Mouse (Mus musculus) hindbrain, embryonic 15.5 days (tissue): ENCODE measurements at regions not wholly inside any gene's neighbourhood (a gene's known extent, or its start where the extent isn't known, plus 50 kb on each side); places are given as distances from the start of the nearest gene placed in this dataset.
A peak's percentile ranks its signal among the peaks of the same experiment; 100 is the strongest.
"Not testable (repeated sequence)": the region's sequence is repeated elsewhere in the genome, so short reads cannot be mapped to it uniquely, and the experiment has no call there.

Source experiments
- ATAC-seq: fragments of 200-750 bp; cut with Nextera tagmentation; 2 replicates; pipeline ENCODE4 v1.8.0; 2017; ENCODE audit warnings: low read depth, moderate number of reproducible peaks, moderate TSS enrichment; ENCODE audit not compliant: low FRiP score
- H3K27ac ChIP-seq: fragments of 300-500 bp; sonication (generic); replicated peaks from 2 replicates; pipeline ENCODE4 v1.5.1; 2015; ENCODE audit warnings: mild to moderate bottlenecking, inconsistent platforms
- H3K27me3 ChIP-seq: fragments of 300-500 bp; sonication (generic); 2 replicates; pipeline ENCODE4 v1.6.1; 2015; ENCODE audit warnings: control low read depth, inconsistent platforms
- H3K36me3 ChIP-seq: fragments of 300-500 bp; sonication (generic); 2 replicates; pipeline ENCODE4 v1.6.1; 2015; ENCODE audit warnings: control low read depth, inconsistent platforms
- H3K4me1 ChIP-seq: fragments of 300-500 bp; sonication (generic); replicated peaks from 2 replicates; pipeline ENCODE4 v1.6.1; 2015; ENCODE audit warnings: control low read depth, inconsistent platforms
- H3K4me2 ChIP-seq: fragments of 300-500 bp; sonication (generic); 2 replicates; pipeline ENCODE4 v1.6.1; 2015; ENCODE audit warnings: moderate library complexity, mild to moderate bottlenecking, inconsistent platforms
- H3K4me3 ChIP-seq: fragments of 300-500 bp; sonication (generic); 2 replicates; pipeline ENCODE4 v1.5.1; 2015; ENCODE audit warnings: mild to moderate bottlenecking, inconsistent platforms
- H3K9ac ChIP-seq: fragments of 300-500 bp; sonication (generic); 2 replicates; pipeline ENCODE4 v1.6.1; 2015; ENCODE audit warnings: inconsistent platforms
- H3K9me3 ChIP-seq: fragments of 300-500 bp; sonication (generic); 2 replicates; pipeline ENCODE4 v1.6.1; 2016; ENCODE audit warnings: control low read depth, inconsistent platforms
- WGBS: fragments of 180-500 bp; shearing (Covaris S2); methylation state at CpG from one replicate; pipeline ENCODE4 v1.1.7; 2015; 5-methylcytosine and 5-hydroxymethylcytosine counted together

- ATAC-seq: 0 out of 2 replicates have a peak, but pooled peaks have one; percentile 11
- no peaks in the 10 kb centered on the region for H3K36me3 ChIP-seq
- H3K4me3 ChIP-seq: no peak overlapping the region
- H3K4me1 ChIP-seq: peaks cover 11% of the 10 kb centered on the region
- H3K27ac ChIP-seq: 0 out of 2 replicates have a peak overlapping the region, but pooled peaks have one; percentile 32
- H3K27me3 ChIP-seq: no peaks in the 10 kb centered on the region
- H3K9ac ChIP-seq: no peak overlapping the region
- 57% methylated on average over 15 of the region's 15 CpGs for WGBS
- no peak overlapping the region for H3K4me2 ChIP-seq
- no peaks in the 10 kb centered on the region for H3K9me3 ChIP-seq
Measured at GRCm38 (mm10) chr12:28997474-28998192, 246.0 kb downstream of the Eipr1 start.

- Histone ChIP-seq H3K4me1 (peaks cover 11% of the 10 kb centered on the region), H3K36me3 (no peaks in the 10 kb centered on the region), H3K4me2 (no peak overlapping the region), H3K9me3 (no peaks in the 10 kb centered on the region), H3K9ac (no peak overlapping the region), H3K27me3 (no peaks in the 10 kb centered on the region), H3K4me3 (no peak overlapping the region), H3K27ac (no peak overlapping the region)
- no peak for ATAC-seq
- WGBS: 59% methylated on average over 6 of the region's 6 CpGs
Measured at GRCm38 (mm10) chr12:28999963-29000451, 248.4 kb downstream of the Eipr1 start.

GRCm38 (mm10) chr12:29004504-29004903, 252.9 kb downstream of the Eipr1 start:
- no peak overlapping the region for H3K9ac ChIP-seq
- no peaks in the 10 kb centered on the region for H3K36me3 ChIP-seq
- H3K4me3 ChIP-seq: no peak overlapping the region
- no peak overlapping the region for H3K4me2 ChIP-seq
- peaks cover 4% of the 10 kb centered on the region; the same call in 1 of the 2 replicates for H3K4me1 ChIP-seq
- ATAC-seq: peak; percentile 78; the same call in 1 of the 2 replicates
- no peaks in the 10 kb centered on the region for H3K27me3 ChIP-seq
- H3K27ac ChIP-seq: no peak overlapping the region
- no peaks in the 10 kb centered on the region for H3K9me3 ChIP-seq
- 62% methylated on average over 13 of the region's 13 CpGs for WGBS

DNA sequence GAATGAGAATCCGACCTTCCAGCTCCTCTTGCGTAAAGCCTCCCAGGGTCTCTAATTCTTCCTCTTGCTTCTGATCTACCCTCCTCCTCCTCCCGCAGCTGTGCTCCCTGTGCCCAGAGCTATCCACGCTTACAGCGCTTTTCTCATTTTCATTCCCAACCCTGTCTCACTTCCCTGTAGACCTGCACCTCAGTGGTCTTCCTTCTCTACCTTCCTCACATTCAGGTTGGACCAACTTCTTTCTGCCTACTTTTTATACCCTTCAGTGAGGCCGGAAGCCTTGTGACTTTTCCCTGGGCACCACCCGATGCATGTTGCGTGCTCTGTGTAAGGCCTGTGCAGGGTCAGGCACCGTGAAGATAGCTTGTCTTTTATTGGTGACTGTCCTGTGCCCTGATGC, 263.0 kb downstream of the Eipr1 start:
- no peak overlapping the region for H3K4me3 ChIP-seq
- no peaks in the 10 kb centered on the region for H3K9me3 ChIP-seq
- no peaks in the 10 kb centered on the region for H3K36me3 ChIP-seq
- 0 out of 2 replicates have a peak overlapping the region, but pooled peaks have one; percentile 12 for H3K27ac ChIP-seq
- H3K9ac ChIP-seq: no peak overlapping the region
- 0 out of 2 replicates have a peak, but pooled peaks cover 5% of the 10 kb centered on the region for H3K4me1 ChIP-seq
- H3K27me3 ChIP-seq: no peaks in the 10 kb centered on the region
- ATAC-seq: no peak
- 88% methylated on average over 9 of the region's 9 CpGs for WGBS
- H3K4me2 ChIP-seq: no peak overlapping the region

DNA sequence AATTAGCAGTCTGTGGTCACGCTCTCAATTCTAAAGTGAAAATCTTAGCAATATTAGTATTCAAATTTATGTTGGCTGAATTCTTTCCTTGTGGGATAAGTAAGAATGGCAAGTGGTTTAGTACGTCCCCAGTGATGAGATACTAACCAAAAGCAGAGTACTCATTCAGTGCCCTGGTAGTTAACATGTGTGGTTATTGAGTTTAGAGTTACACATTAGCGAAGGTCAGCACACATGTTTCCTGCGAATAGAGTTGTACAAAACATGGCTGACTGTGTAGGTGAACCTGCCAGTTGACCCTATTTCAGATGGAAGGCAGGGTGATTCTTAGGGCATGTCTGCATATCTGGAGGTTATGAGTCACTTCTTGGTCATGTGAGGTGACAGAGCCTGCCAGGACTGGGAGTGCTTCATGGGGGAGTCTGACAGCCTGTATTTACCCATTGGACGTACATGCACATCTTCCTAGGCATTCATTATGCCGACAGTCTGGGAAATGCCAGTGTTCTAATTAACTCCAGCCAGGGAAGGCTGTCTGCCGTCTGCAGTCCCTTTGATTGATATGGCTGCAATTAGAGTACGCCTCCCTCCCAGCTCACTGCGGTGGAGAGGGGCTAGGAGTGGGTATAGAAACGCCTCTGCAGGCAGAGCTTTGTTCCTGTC, 263.7 kb downstream of the Eipr1 start:
- peak overlapping the region; percentile 12; the same call in 1 of the 2 replicates for H3K27ac ChIP-seq
- ATAC-seq: peak; percentile 76

GRCm38 (mm10) chr12:29021152-29021551, 269.5 kb downstream of the Eipr1 start:
- H3K4me1 ChIP-seq: no peaks in the 10 kb centered on the region
- ATAC-seq: no peak
- WGBS: 78% methylated on average over 5 of the region's 5 CpGs

More for the DNA sequence above, 263.7 kb downstream of the Eipr1 start:
- Histone ChIP-seq H3K4me3 (no peak overlapping the region), H3K4me1 (0 out of 2 replicates have a peak, but pooled peaks cover 5% of the 10 kb centered on the region), H3K27me3 (no peaks in the 10 kb centered on the region), H3K36me3 (no peaks in the 10 kb centered on the region), H3K4me2 (no peak overlapping the region), H3K9ac (no peak overlapping the region), H3K9me3 (no peaks in the 10 kb centered on the region)
- 31% methylated on average over 10 of the region's 10 CpGs for WGBS

DNA sequence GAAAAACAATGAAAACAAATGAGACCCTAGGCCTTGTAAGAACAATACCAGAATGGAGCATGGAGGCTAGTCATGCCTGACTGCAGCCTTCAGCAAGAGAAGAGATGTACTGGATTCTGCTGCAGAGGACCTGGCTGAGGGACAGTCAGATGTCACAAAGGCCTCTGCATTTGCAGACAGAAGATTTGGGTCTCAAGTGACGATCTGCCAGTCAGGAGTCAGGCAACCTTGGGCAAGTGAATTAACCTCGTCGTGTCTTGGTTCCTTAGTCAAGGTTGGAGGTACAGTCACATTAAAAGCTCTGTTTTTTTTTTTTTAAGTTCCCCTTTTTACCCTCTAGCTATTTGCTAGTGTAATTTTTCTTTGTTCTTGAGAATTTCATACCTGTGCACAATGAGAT, 276.6 kb downstream of the Eipr1 start:
- H3K4me1 ChIP-seq: no peaks in the 10 kb centered on the region
- 72% methylated on average over 3 of the region's 3 CpGs for WGBS
- no peak overlapping the region for H3K9ac ChIP-seq
- ATAC-seq: no peak
- H3K27me3 ChIP-seq: no peaks in the 10 kb centered on the region
- no peaks in the 10 kb centered on the region for H3K36me3 ChIP-seq
- no peak overlapping the region for H3K27ac ChIP-seq
- H3K4me2 ChIP-seq: no peak overlapping the region
- H3K4me3 ChIP-seq: no peak overlapping the region
- no peaks in the 10 kb centered on the region for H3K9me3 ChIP-seq

More at GRCm38 (mm10) chr12:29021152-29021551, 269.5 kb downstream of the Eipr1 start:
- Histone ChIP-seq H3K4me3 (no peak overlapping the region), H3K9ac (no peak overlapping the region), H3K9me3 (no peaks in the 10 kb centered on the region), H3K27ac (no peak overlapping the region), H3K27me3 (no peaks in the 10 kb centered on the region), H3K36me3 (no peaks in the 10 kb centered on the region), H3K4me2 (no peak overlapping the region)

- no peak overlapping the region for H3K9ac ChIP-seq
- no peak overlapping the region for H3K4me3 ChIP-seq
- H3K4me2 ChIP-seq: no peak overlapping the region
- no peaks in the 10 kb centered on the region for H3K9me3 ChIP-seq
- no peaks in the 10 kb centered on the region for H3K36me3 ChIP-seq
- H3K4me1 ChIP-seq: no peaks in the 10 kb centered on the region
- no peak overlapping the region for H3K27ac ChIP-seq
- H3K27me3 ChIP-seq: no peaks in the 10 kb centered on the region
- WGBS: 39% methylated on average over 7 of the region's 7 CpGs
- peak; percentile 48; the same call in 1 of the 2 replicates for ATAC-seq
Measured at GRCm38 (mm10) chr12:29029461-29029860, 277.9 kb downstream of the Eipr1 start.

DNA sequence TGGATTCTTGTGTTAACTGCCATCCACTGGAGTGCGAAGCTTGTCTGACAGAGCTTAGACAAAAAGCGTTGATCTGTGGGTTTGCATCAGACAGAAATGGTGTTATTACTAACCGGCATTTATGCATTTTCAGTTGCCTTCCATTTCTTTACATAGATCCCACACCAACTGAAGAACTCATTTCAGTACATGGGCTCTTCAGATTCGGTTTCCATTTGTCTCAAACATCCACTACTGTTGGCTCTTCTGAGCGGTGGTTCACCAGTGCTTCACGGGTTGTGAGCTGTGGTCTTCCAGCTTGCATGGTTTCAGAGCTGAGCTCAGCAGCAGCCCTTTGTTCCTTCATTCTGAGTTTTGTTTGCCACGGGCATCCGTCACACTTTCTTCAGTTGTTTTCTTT, 294.4 kb downstream of the Eipr1 start:
- Histone ChIP-seq H3K27ac (no peak overlapping the region), H3K9me3 (no peaks in the 10 kb centered on the region), H3K36me3 (no peaks in the 10 kb centered on the region), H3K4me3 (no peak overlapping the region), H3K4me1 (peaks cover 31% of the 10 kb centered on the region), H3K27me3 (no peaks in the 10 kb centered on the region), H3K4me2 (no peak overlapping the region), H3K9ac (no peak overlapping the region)
- ATAC-seq: no peak
- 65% methylated on average over 8 of the region's 8 CpGs for WGBS

DNA sequence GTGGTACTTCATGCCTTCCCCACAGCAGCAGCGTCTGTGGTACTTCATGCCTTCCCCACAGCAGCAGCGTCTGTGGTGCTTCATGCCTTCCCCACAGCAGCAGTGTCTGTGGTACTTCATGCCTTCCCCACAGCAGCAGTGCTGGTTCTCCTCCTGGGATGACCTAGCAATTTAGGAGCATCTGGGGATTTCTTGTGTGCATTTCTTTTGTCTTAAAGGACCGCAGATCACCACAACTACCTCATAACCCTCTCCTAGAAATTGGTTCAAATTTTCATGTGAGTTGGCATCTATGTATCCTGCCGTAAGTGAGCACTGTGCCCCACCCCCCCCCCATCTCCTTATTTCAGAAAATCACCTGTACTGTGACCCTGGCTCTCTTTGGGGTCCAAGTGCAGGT, 297.0 kb downstream of the Eipr1 start:
- H3K4me2 ChIP-seq, H3K4me3 ChIP-seq, H3K36me3 ChIP-seq, ATAC-seq, H3K27me3 ChIP-seq, H3K9me3 ChIP-seq, H3K9ac ChIP-seq: not testable (repeated sequence)
- Histone ChIP-seq H3K27ac (peak overlapping the region; percentile 83), H3K4me1 (peaks cover 32% of the 10 kb centered on the region)
- 30% methylated on average over 4 of the region's 4 CpGs for WGBS

DNA sequence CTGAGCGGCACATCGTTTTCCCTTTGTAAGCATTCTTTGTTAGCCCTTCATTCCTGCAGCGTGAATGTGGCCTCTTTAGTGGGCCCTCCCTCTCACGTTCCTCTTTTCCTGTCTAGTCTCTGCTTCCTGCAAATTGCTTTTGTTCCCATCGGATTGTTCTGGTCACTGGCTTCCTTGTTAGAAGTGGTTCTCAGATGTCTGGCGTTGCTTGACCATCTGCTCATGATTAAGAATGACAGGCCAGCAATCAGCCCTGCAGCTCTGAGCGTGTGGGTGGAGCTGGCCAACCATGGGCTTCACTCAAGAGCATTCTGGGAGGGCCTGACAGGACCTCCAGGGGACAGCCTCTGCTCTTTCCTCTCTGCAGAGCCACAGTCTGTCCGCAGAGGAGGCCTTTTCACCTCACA, 297.5 kb downstream of the Eipr1 start:
- ATAC-seq: peak; percentile 80
- Histone ChIP-seq H3K27ac (peak overlapping the region; percentile 83), H3K4me1 (peaks cover 33% of the 10 kb centered on the region), H3K36me3 (no peaks in the 10 kb centered on the region), H3K4me2 (no peak overlapping the region), H3K9me3 (no peaks in the 10 kb centered on the region), H3K4me3 (no peak overlapping the region), H3K9ac (no peak overlapping the region), H3K27me3 (no peaks in the 10 kb centered on the region)
- 5% methylated on average over 8 of the region's 8 CpGs for WGBS

DNA sequence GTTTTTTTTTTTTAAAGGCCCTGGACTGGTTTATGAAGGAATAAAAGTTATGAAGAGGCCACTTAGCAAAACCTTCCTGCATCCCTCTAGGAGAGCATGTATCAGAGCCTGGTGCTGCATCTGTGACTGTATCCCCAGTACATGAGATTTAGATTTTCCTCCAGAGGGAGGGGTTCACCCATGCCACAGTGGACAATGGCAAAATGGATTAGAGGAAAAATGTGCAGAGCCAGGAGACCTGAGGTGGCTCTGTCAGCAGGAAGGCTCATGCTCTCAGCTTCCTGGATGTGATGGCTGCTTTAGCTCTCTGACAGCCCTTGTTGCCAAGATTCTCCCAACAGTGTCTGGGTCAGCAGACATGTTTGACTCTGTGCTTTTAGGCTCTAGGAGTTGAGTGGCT, 298.2 kb downstream of the Eipr1 start:
- no peak overlapping the region for H3K4me3 ChIP-seq

More for the DNA sequence above, 298.2 kb downstream of the Eipr1 start:
- Histone ChIP-seq H3K4me2 (no peak overlapping the region), H3K36me3 (no peaks in the 10 kb centered on the region), H3K9ac (no peak overlapping the region), H3K27ac (peak overlapping the region; percentile 83), H3K4me1 (peaks cover 39% of the 10 kb centered on the region), H3K9me3 (no peaks in the 10 kb centered on the region), H3K27me3 (no peaks in the 10 kb centered on the region)
- no peak for ATAC-seq
